Mouse (Mus musculus) thymus, adult 2 months (tissue): ENCODE data around the gene Smad3.
A peak's percentile ranks its signal among the peaks of the same experiment; 100 is the strongest.

Source experiments
- CTCF ChIP-seq: fragments of 200-500 bp; IDR thresholded peaks from 2 replicates; pipeline ENCODE4 v1.5.1; 2012; ENCODE audit warnings: mild to moderate bottlenecking, control low read depth, low read length, moderate library complexity, borderline replicate concordance; ENCODE audit not compliant: control insufficient read depth, poor library complexity, insufficient read depth; ENCODE audit errors: extremely low read depth
- POLR2A ChIP-seq: fragments of 200-500 bp; IDR thresholded peaks from 2 replicates; pipeline ENCODE4 v1.6.1; 2012; ENCODE audit warnings: mild to moderate bottlenecking, low read length, control low read depth, moderate library complexity; ENCODE audit not compliant: control insufficient read depth, poor library complexity, insufficient read depth; ENCODE audit errors: extremely low read depth

GRCm38 (mm10) chr9:63757865-63758440 lies at the start of gene Smad3:
- TF ChIP-seq CTCF, result 0 out of 2 replicates have a peak, but pooled peaks have one; percentile 16
- peak; percentile 51; the same call in 1 of the 2 replicates for TF ChIP-seq POLR2A
